Mouse (Mus musculus) liver, postnatal 0 days (tissue): Measurements from ENCODE around the gene 1110032A03Rik.

ENCODE experiments used
- CTCF ChIP-seq: sonication (generic); IDR thresholded peaks from 2 replicates; pipeline ENCODE4 v1.5.1; 2016; ENCODE audit warnings: antibody characterized with exemption, low read depth
- EP300 ChIP-seq: IDR thresholded peaks from 2 replicates; pipeline ENCODE4 v1.6.1; 2016; ENCODE audit warnings: antibody characterized with exemption, low read depth, mild to moderate bottlenecking

DNA sequence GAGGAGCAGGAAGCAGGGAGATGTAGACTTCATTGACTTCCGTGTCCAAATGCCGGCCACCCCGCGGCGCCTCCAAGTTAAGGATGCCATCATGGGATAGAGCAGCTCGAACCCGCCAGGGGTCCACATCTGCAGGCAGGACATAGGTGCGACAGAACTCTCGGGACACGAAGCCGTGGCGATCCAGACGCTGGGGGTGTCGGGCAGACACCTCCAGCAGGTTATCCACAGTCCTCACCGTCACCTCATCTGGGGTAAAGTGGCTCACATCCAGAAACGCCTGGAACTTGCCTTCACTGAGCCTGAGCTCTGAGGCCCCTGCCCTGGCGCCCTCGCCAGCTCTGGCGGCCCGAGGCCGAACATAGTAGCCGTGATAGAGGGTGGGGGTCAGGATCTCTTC is 24.0 kb downstream of the 1110032A03Rik start, which contains the start of gene Cryab:
- TF ChIP-seq CTCF (no peak), EP300 (no peak)
